Mouse (Mus musculus): ENCODE results near the gene Mocs1. TPM values are rescaled to one million over a fixed set of nuclear protein-coding genes. Genes with fewer than 3 reads are reported as not detected.

The Mocs1 gene
- polyA plus RNA-seq (2012; rRNA removed), result 2.9 and 3.0 TPM in 2 replicates

DNA sequence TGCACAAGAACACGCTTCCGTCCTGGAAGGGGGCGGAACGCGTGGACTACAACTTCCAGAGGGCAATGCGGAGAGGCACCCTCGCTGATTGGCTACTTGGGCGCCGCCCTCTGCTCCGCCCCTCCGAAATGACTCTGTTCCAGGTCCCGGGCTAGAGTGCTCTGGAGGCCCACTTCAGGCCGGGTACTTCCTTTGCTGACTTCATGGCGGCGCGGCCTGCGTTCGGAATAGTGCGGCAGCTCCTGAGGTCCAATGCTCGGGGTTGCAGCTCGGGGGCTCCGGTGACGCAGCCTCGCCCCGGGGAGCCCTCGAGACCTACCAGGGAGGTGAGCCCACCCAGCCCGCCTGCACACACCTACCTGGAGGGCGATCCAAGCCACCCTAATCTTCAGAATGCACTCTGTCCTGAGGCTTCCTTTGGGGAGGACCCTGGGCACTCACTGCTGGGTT lies at the start of gene Mocs1:
Mocs1 (plus strand) TSS at position 124 of the 450 bp plus-strand sequence.
- peaks cover 5% of the 10 kb centered on the region for H3K4me1 ChIP-seq (ENCODE audit: control insufficient read depth, insufficient read depth, low read length)
- peak within 1 kb of the TSS; percentile 91 for H3K4me3 ChIP-seq (ENCODE audit: control insufficient read depth, low read depth, low read length)
- peak within 1 kb of the TSS; percentile 66 for H3K27ac ChIP-seq (ENCODE audit: control insufficient read depth, insufficient read depth, low read depth, low read length)
- H3K36me3 ChIP-seq (ENCODE audit: control insufficient read depth, insufficient read depth, low read length), result no peaks in the 10 kb centered on the region
- TF ChIP-seq CTCF (IDR thresholded peaks at IDR 0.05; ENCODE audit: control insufficient read depth, insufficient read depth, insufficient replicate concordance, low read depth, low read length), result no peak
- peak; percentile 75 for TF ChIP-seq POLR2A (IDR thresholded peaks at IDR 0.05; ENCODE audit: control insufficient read depth, low read depth, low read length)
- H3K27me3 ChIP-seq (ENCODE audit: control insufficient read depth, insufficient read depth, low read length), result no peaks in the 10 kb centered on the region

DNA sequence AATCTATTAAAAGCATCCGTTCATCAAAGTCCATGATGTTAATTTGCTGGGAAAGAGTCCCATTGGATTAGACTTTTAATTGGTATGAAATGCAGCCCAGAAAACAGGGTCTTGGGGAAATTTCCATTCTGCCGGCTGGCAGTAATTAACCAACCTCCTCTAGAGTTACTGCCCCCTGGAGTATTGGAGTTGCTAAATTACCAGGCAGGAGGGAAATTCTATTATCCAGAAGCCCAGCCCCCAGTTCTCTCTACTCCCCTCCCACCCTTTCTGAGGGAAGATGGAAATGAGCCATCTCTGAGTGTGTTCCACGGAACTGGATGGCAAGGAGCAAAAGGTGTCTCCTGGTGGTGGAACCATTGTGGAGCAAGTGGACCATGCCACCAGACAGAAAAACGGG lies 48.5 kb upstream of the Mocs1 start:
- TF ChIP-seq POLR2A (IDR thresholded peaks at IDR 0.05; ENCODE audit: control insufficient read depth, low read depth, low read length) (no peak), CTCF (IDR thresholded peaks at IDR 0.05; ENCODE audit: control insufficient read depth, insufficient read depth, insufficient replicate concordance, low read depth, low read length) (no peak)
- Histone ChIP-seq H3K27ac (ENCODE audit: control insufficient read depth, insufficient read depth, low read depth, low read length) (no peak overlapping the region), H3K4me3 (ENCODE audit: control insufficient read depth, low read depth, low read length) (no peak overlapping the region), H3K36me3 (ENCODE audit: control insufficient read depth, insufficient read depth, low read length) (no peaks in the 10 kb centered on the region), H3K4me1 (ENCODE audit: control insufficient read depth, insufficient read depth, low read length) (no peaks in the 10 kb centered on the region), H3K27me3 (ENCODE audit: control insufficient read depth, insufficient read depth, low read length) (no peaks in the 10 kb centered on the region)

DNA sequence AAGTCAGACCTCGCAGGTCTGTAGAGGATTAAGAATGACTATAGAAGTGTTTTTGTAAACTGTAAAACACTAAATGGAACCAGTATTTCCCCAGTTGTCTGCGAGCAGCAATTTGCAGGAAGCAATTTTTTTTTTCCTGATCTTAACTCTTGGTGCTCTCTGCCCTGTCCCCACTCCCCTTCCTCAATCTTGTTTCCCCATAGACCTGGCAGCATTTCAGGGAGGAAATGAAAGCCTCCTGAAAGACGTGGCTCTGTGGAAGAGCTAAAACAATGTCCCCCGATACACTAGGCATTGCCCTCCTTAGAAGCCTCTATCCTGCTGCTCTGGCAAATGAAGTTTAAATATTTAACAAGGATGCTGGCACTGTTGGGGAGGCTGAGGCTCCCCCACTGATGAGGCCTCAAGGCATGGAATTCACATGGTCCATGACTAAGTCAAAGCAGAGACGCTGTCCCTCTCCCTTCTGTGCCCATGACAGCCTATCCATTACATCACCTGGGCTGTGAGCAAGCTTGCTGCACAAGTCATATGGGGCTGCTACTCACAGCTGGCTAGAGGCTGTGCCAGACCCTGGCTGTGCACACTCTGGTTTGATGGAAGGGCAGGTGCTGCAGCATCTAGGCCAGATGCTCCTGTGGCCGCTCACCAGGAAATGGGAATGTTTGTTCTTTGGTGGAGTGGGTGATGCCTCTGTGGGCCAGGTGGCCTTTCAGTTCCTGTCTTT lies 43.8 kb upstream of the Mocs1 start:
- TF ChIP-seq POLR2A (IDR thresholded peaks at IDR 0.05; ENCODE audit: control insufficient read depth, low read depth, low read length) (no peak), CTCF (IDR thresholded peaks at IDR 0.05; ENCODE audit: control insufficient read depth, insufficient read depth, insufficient replicate concordance, low read depth, low read length) (no peak)
- Histone ChIP-seq H3K4me3 (ENCODE audit: control insufficient read depth, low read depth, low read length) (no peak overlapping the region), H3K27me3 (ENCODE audit: control insufficient read depth, insufficient read depth, low read length) (no peaks in the 10 kb centered on the region), H3K27ac (ENCODE audit: control insufficient read depth, insufficient read depth, low read depth, low read length) (no peak overlapping the region), H3K4me1 (ENCODE audit: control insufficient read depth, insufficient read depth, low read length) (no peaks in the 10 kb centered on the region), H3K36me3 (ENCODE audit: control insufficient read depth, insufficient read depth, low read length) (no peaks in the 10 kb centered on the region)

DNA sequence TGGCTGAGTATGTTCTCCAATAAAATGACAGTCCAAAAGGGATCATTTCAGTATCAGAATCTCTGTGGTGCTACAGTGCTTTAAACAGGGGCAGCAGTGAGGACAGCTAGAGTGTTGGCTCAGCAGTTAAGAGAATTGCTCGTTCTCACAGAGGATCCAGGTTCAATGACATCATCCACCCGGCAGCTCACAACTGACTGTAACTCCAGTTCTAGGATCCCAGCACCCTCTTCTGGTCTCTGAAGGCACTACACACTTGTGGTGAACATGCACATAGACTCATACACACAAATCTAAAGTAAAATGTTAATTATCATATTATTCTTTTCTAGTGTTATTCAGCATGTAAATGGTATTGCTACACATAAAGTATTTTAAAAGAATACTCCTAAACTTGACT lies 40.4 kb upstream of the Mocs1 start:
- Histone ChIP-seq H3K27me3 (ENCODE audit: control insufficient read depth, insufficient read depth, low read length) (no peaks in the 10 kb centered on the region), H3K27ac (ENCODE audit: control insufficient read depth, insufficient read depth, low read depth, low read length) (no peak overlapping the region), H3K4me3 (ENCODE audit: control insufficient read depth, low read depth, low read length) (no peak overlapping the region), H3K4me1 (ENCODE audit: control insufficient read depth, insufficient read depth, low read length) (no peaks in the 10 kb centered on the region), H3K36me3 (ENCODE audit: control insufficient read depth, insufficient read depth, low read length) (no peaks in the 10 kb centered on the region)
- TF ChIP-seq POLR2A (IDR thresholded peaks at IDR 0.05; ENCODE audit: control insufficient read depth, low read depth, low read length), result no peak
- TF ChIP-seq CTCF (IDR thresholded peaks at IDR 0.05; ENCODE audit: control insufficient read depth, insufficient read depth, insufficient replicate concordance, low read depth, low read length), result no peak

DNA sequence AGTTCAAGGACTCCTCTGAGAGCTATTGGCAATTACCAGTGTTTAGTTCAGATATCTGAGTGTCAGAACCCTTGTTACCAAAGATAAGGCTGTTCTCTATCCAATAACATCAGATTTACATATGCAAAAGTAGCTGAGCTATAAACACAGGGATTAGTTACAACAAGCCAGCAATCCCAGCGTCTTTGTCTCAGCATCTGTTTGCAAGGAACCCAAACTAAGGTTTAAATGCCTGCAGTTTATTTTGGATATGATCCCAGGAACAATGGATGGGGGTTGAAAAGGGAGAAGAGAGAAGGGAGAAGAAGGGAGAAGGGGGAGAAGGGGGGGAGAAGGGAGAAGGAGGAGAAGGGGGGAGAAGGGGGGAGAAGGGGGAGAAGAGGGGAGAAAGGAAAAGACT lies 35.4 kb upstream of the Mocs1 start:
- TF ChIP-seq CTCF (IDR thresholded peaks at IDR 0.05; ENCODE audit: control insufficient read depth, insufficient read depth, insufficient replicate concordance, low read depth, low read length) (no peak), POLR2A (IDR thresholded peaks at IDR 0.05; ENCODE audit: control insufficient read depth, low read depth, low read length) (no peak)
- no peaks in the 10 kb centered on the region for H3K4me1 ChIP-seq (ENCODE audit: control insufficient read depth, insufficient read depth, low read length)
- no peak overlapping the region for H3K27ac ChIP-seq (ENCODE audit: control insufficient read depth, insufficient read depth, low read depth, low read length)
- H3K27me3 ChIP-seq (ENCODE audit: control insufficient read depth, insufficient read depth, low read length), result no peaks in the 10 kb centered on the region
- no peak overlapping the region for H3K4me3 ChIP-seq (ENCODE audit: control insufficient read depth, low read depth, low read length)
- no peaks in the 10 kb centered on the region for H3K36me3 ChIP-seq (ENCODE audit: control insufficient read depth, insufficient read depth, low read length)

DNA sequence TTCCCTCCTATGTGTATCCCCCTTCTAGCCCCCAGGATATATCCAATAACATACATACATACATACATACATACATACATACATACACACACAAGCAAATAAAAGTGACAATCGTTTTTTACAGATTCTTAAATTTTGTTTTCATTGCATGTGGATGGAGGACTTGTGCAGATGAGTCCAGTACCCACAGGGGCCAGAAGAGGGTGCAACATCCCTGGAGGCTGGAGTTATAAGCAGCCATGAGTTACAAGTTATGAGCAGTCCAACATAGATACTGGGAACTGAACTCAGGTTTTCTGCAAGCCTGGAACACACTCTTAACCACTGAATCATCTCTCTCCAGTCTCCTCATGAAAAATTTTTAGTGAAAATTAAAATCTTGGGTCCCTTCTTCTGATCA lies 33.3 kb upstream of the Mocs1 start:
- H3K27ac ChIP-seq (ENCODE audit: control insufficient read depth, insufficient read depth, low read depth, low read length), result no peak overlapping the region
- no peaks in the 10 kb centered on the region for H3K4me1 ChIP-seq (ENCODE audit: control insufficient read depth, insufficient read depth, low read length)
- no peak overlapping the region for H3K4me3 ChIP-seq (ENCODE audit: control insufficient read depth, low read depth, low read length)
- H3K27me3 ChIP-seq (ENCODE audit: control insufficient read depth, insufficient read depth, low read length), result no peaks in the 10 kb centered on the region
- TF ChIP-seq CTCF (IDR thresholded peaks at IDR 0.05; ENCODE audit: control insufficient read depth, insufficient read depth, insufficient replicate concordance, low read depth, low read length), result no peak; the same call in 1 of the 2 replicates
- TF ChIP-seq POLR2A (IDR thresholded peaks at IDR 0.05; ENCODE audit: control insufficient read depth, low read depth, low read length), result no peak
- H3K36me3 ChIP-seq (ENCODE audit: control insufficient read depth, insufficient read depth, low read length), result no peaks in the 10 kb centered on the region

DNA sequence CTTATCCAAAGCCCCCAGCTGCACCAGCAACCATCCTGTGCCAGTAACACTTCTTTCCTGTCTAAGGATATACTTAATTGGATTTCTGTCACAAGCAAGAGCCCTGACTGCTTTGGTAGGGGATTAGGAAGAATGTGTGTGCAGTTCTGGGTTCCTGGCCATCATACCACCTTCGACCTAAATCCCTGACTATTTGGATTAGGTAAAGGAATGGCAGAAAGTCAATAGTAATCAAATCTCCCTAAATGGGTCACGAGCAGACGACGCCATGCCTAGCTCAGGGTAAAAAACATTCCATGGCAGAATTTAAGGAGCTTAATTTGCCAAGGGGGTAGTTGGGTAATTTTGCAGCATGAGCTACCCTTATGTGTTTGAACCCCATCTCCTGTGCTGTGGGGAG lies 28.6 kb upstream of the Mocs1 start:
- TF ChIP-seq CTCF (IDR thresholded peaks at IDR 0.05; ENCODE audit: control insufficient read depth, insufficient read depth, insufficient replicate concordance, low read depth, low read length) (no peak), POLR2A (IDR thresholded peaks at IDR 0.05; ENCODE audit: control insufficient read depth, low read depth, low read length) (no peak)
- Histone ChIP-seq H3K4me1 (ENCODE audit: control insufficient read depth, insufficient read depth, low read length) (no peaks in the 10 kb centered on the region), H3K27me3 (ENCODE audit: control insufficient read depth, insufficient read depth, low read length) (no peaks in the 10 kb centered on the region), H3K36me3 (ENCODE audit: control insufficient read depth, insufficient read depth, low read length) (no peaks in the 10 kb centered on the region), H3K27ac (ENCODE audit: control insufficient read depth, insufficient read depth, low read depth, low read length) (no peak overlapping the region), H3K4me3 (ENCODE audit: control insufficient read depth, low read depth, low read length) (no peak overlapping the region)

Data from testis, adult 2 months (tissue).